Mouse (Mus musculus) myocyte (in vitro differentiated cells): ENCODE data around the gene Vmn1r53.

Source experiments
- CEBPB ChIP-seq: IDR thresholded peaks from 2 replicates; pipeline ENCODE4 v1.6.1; 2011; ENCODE audit warnings: mild to moderate bottlenecking, moderate library complexity; ENCODE audit not compliant: poor library complexity, insufficient read depth, severe bottlenecking
- E2F4 ChIP-seq: IDR thresholded peaks from one replicate; pipeline ENCODE4 v1.6.1; 2011; ENCODE audit warnings: mild to moderate bottlenecking, control low read depth, moderate library complexity; ENCODE audit not compliant: insufficient read depth
- MAX ChIP-seq: IDR thresholded peaks from one replicate; pipeline ENCODE4 v1.6.1; 2011; ENCODE audit warnings: low read depth, mild to moderate bottlenecking, control low read depth
- MYOD1 ChIP-seq, 3 experiments: IDR thresholded peaks; one replicate each; pipeline ENCODE4 v1.6.1; 2011; ENCODE audit warnings: control low read depth in 2 of 3, low read depth in 2 of 3, mild to moderate bottlenecking in 2 of 3, moderate library complexity in 1 of 3; ENCODE audit not compliant: insufficient read length in 2 of 3, control insufficient read depth in 1 of 3
- POLR2A ChIP-seq: IDR thresholded peaks from one replicate; pipeline ENCODE4 v1.6.1; 2011; ENCODE audit warnings: low read depth, mild to moderate bottlenecking, control low read depth, moderate library complexity; ENCODE audit not compliant: insufficient read length
- POLR2AphosphoS2 ChIP-seq: IDR thresholded peaks from one replicate; pipeline ENCODE4 v1.6.1; 2011; ENCODE audit warnings: low read depth, control low read depth; ENCODE audit not compliant: insufficient read length
- REST ChIP-seq: IDR thresholded peaks from one replicate; pipeline ENCODE4 v1.6.1; 2011; ENCODE audit warnings: mild to moderate bottlenecking, control low read depth, moderate library complexity; ENCODE audit not compliant: insufficient read depth, insufficient read length
- TCF12 ChIP-seq: IDR thresholded peaks from one replicate; pipeline ENCODE4 v1.6.1; 2011; ENCODE audit warnings: mild to moderate bottlenecking, control low read depth; ENCODE audit not compliant: poor library complexity, insufficient read depth, severe bottlenecking
- USF1 ChIP-seq: IDR thresholded peaks from one replicate; pipeline ENCODE4 v1.6.1; 2011; ENCODE audit warnings: low read depth, mild to moderate bottlenecking, control low read depth, moderate library complexity

GRCm38 (mm10) chr6:90244019-90244418 is 19.8 kb upstream of the Vmn1r53 start:
- TF ChIP-seq POLR2A (no peak), POLR2AphosphoS2 (no peak), CEBPB (no peak), REST (no peak), TCF12 (no peak), USF1 (no peak), MAX (no peak), E2F4 (no peak), MYOD1 (IDR thresholded peaks at IDR 0.05; ENCODE audit: control insufficient read depth in 1 of 3, insufficient read length in 2 of 3, low read depth in 2 of 3) (no peak)
